Mouse (Mus musculus) CH12.LX (cell line): Measurements from ENCODE around the gene Itpr1. TPM values are rescaled to one million over a fixed set of nuclear protein-coding genes. Genes with fewer than 3 reads are reported as not detected.

Experiments used
- DNase-seq: peaks from one replicate; pipeline ENCODE4 v3.0.0-alpha.2; 2013; ENCODE audit errors: extremely low read depth
- H3K27ac ChIP-seq: 2 replicates; pipeline ENCODE4 v1.5.1; 2012; ENCODE audit warnings: low read depth, mild to moderate bottlenecking, control low read depth, moderate library complexity; ENCODE audit not compliant: insufficient read depth
- H3K27me3 ChIP-seq: replicated peaks from 2 replicates; pipeline ENCODE3; 2012; ENCODE audit warnings: inconsistent platforms
- H3K36me3 ChIP-seq, 2 experiments: replicated peaks in 1 of 2; 2 replicates each; pipeline versions ENCODE3 to v1.6.1; 2012; ENCODE audit warnings: inconsistent platforms in 1 of 2, low read length in 1 of 2, mild to moderate bottlenecking in 1 of 2, mixed read lengths in 1 of 2, moderate library complexity in 1 of 2; ENCODE audit not compliant: control insufficient read depth in 1 of 2, insufficient read depth in 1 of 2
- H3K4me1 ChIP-seq, 2 experiments: 2 replicates each; pipeline ENCODE4 v1.6.1; 2012; ENCODE audit warnings: inconsistent platforms in 1 of 2, moderate library complexity in 1 of 2; ENCODE audit not compliant: insufficient read depth in 2 of 2, control insufficient read depth in 1 of 2
- H3K4me2 ChIP-seq: 2 replicates; pipeline ENCODE4 v1.6.1; 2012; ENCODE audit warnings: low read depth, mild to moderate bottlenecking, control low read depth; ENCODE audit not compliant: poor library complexity, insufficient read depth, severe bottlenecking
- H3K4me3 ChIP-seq, 3 experiments: fragments of 150-350 bp in 1 of 3; sonication (generic) in 1 of 3; replicated peaks in 1 of 3; 2 replicates each; pipeline versions ENCODE3 to v1.5.1; 2011 to 2012; ENCODE audit warnings: low read depth in 2 of 3, low read length in 2 of 3, mild to moderate bottlenecking in 2 of 3, moderate library complexity in 2 of 3, control low read depth in 1 of 3, improper control_type of control experiment in 1 of 3, inconsistent platforms in 1 of 3, mixed read lengths in 1 of 3; ENCODE audit not compliant: poor library complexity in 1 of 3
- H3K79me2 ChIP-seq: replicated peaks from 2 replicates; pipeline ENCODE4 v1.6.1; 2012; ENCODE audit warnings: mild to moderate bottlenecking, moderate library complexity; ENCODE audit not compliant: control insufficient read depth, poor library complexity, insufficient read depth, severe bottlenecking; ENCODE audit errors: extremely low read depth
- H3K9ac ChIP-seq: 2 replicates; pipeline ENCODE4 v1.6.1; 2012; ENCODE audit warnings: low read depth, mild to moderate bottlenecking, control low read depth, moderate library complexity; ENCODE audit not compliant: insufficient read depth
- H3K9me3 ChIP-seq: replicated peaks from 2 replicates; pipeline ENCODE3; 2012; ENCODE audit warnings: low read length, inconsistent platforms, mixed read lengths
- BHLHE40 ChIP-seq: IDR thresholded peaks from 2 replicates; pipeline ENCODE4 v1.6.1; 2011; ENCODE audit warnings: mild to moderate bottlenecking, low read depth, low read length, improper control_type of control experiment
- CHD1 ChIP-seq: IDR thresholded peaks from 2 replicates; pipeline ENCODE4 v1.6.1; 2012; ENCODE audit warnings: low read depth, low read length, improper control_type of control experiment, inconsistent platforms
- CTCF ChIP-seq, 2 experiments: IDR thresholded peaks in 1 of 2; conservative IDR thresholded peaks in 1 of 2; 2 replicates each; pipeline ENCODE4 v1.5.1; 2011 to 2012; ENCODE audit warnings: low read depth in 2 of 2, low read length in 2 of 2, improper control_type of control experiment in 1 of 2, inconsistent platforms in 1 of 2, mild to moderate bottlenecking in 1 of 2, moderate library complexity in 1 of 2
- E2F4 ChIP-seq: IDR thresholded peaks from 2 replicates; pipeline ENCODE4 v1.6.1; 2011; ENCODE audit warnings: low read depth, low read length, improper control_type of control experiment; ENCODE audit not compliant: insufficient replicate concordance
- ELF1 ChIP-seq: IDR thresholded peaks from 2 replicates; pipeline ENCODE4 v1.6.1; 2014; ENCODE audit warnings: low read depth, mild to moderate bottlenecking, inconsistent platforms, low read length, improper control_type of control experiment
- EP300 ChIP-seq: IDR thresholded peaks from 2 replicates; pipeline ENCODE4 v1.6.1; 2011; ENCODE audit warnings: low read length, improper control_type of control experiment
- ETS1 ChIP-seq: conservative IDR thresholded peaks from 2 replicates; pipeline ENCODE4 v1.6.1; 2012; ENCODE audit warnings: low read depth, mild to moderate bottlenecking, inconsistent platforms, low read length, improper control_type of control experiment, moderate library complexity
- GABPA ChIP-seq: IDR thresholded peaks from 2 replicates; pipeline ENCODE4 v1.6.1; 2012; ENCODE audit warnings: low read depth, low read length, improper control_type of control experiment, inconsistent platforms; ENCODE audit not compliant: insufficient replicate concordance
- HCFC1 ChIP-seq: IDR thresholded peaks from 2 replicates; pipeline ENCODE4 v1.6.1; 2012; ENCODE audit warnings: low read depth, mild to moderate bottlenecking, inconsistent platforms, low read length, improper control_type of control experiment
- JUN ChIP-seq: IDR thresholded peaks from 2 replicates; pipeline ENCODE4 v1.6.1; 2011; ENCODE audit warnings: low read depth, mild to moderate bottlenecking, low read length, improper control_type of control experiment, moderate library complexity; ENCODE audit not compliant: insufficient read depth
- JUND ChIP-seq: conservative IDR thresholded peaks from 2 replicates; pipeline ENCODE4 v1.6.1; 2011; ENCODE audit warnings: low read depth, low read length, improper control_type of control experiment
- KAT2A ChIP-seq: IDR thresholded peaks from 2 replicates; pipeline ENCODE4 v1.6.1; 2012; ENCODE audit warnings: low read length, improper control_type of control experiment, inconsistent platforms; ENCODE audit not compliant: insufficient replicate concordance
- MAX ChIP-seq: IDR thresholded peaks from 2 replicates; pipeline ENCODE4 v1.6.1; 2011; ENCODE audit warnings: low read length, improper control_type of control experiment
- MEF2A ChIP-seq: IDR thresholded peaks from 2 replicates; pipeline ENCODE4 v1.6.1; 2014; ENCODE audit warnings: low read depth, mild to moderate bottlenecking, inconsistent platforms, low read length, improper control_type of control experiment, borderline replicate concordance
- MYC ChIP-seq: IDR thresholded peaks from 2 replicates; pipeline ENCODE4 v1.6.1; 2011; ENCODE audit warnings: low read depth, mild to moderate bottlenecking, improper control_type of control experiment, low read length
- SIN3A ChIP-seq: IDR thresholded peaks from 2 replicates; pipeline ENCODE4 v1.6.1; 2012; ENCODE audit warnings: low read length, improper control_type of control experiment, inconsistent platforms
- SMC3 ChIP-seq: IDR thresholded peaks from 2 replicates; pipeline ENCODE4 v1.6.1; 2011; ENCODE audit warnings: low read depth, low read length, improper control_type of control experiment
- TBP ChIP-seq: conservative IDR thresholded peaks from 2 replicates; pipeline ENCODE4 v1.6.1; 2011; ENCODE audit warnings: low read depth, low read length, improper control_type of control experiment
- TCF12 ChIP-seq: IDR thresholded peaks from 2 replicates; pipeline ENCODE4 v1.6.1; 2014; ENCODE audit warnings: low read depth, mild to moderate bottlenecking, inconsistent platforms, low read length, improper control_type of control experiment
- UBTF ChIP-seq: IDR thresholded peaks from 2 replicates; pipeline ENCODE4 v1.6.1; 2012; ENCODE audit warnings: low read depth, mild to moderate bottlenecking, inconsistent platforms, low read length, improper control_type of control experiment, moderate library complexity
- USF1 ChIP-seq: IDR thresholded peaks from 2 replicates; pipeline ENCODE4 v1.6.1; 2014; ENCODE audit warnings: low read depth, mild to moderate bottlenecking, inconsistent platforms, low read length, improper control_type of control experiment
- dilution Hi-C: fragments of 300-500 bp; cut with MboI; formaldehyde crosslinking; loops from 2 replicates; pipeline ENCODE4 v1.14.3; 2020; ENCODE audit warnings: low sequenced_read_pairs; ENCODE audit not compliant: extremely low pct_unique_long_range_greater_than_20kb, extremely low pct_ligation_motif_present
- in situ Hi-C: fragments of 300-500 bp; cut with MboI; formaldehyde crosslinking; loops from 3 replicates; pipeline ENCODE4 v1.14.3; 2019; ENCODE audit warnings: low sequenced_read_pairs, low pct_ligation_motif_present, low pct_unique_long_range_greater_than_20kb, mixed read lengths
- polyA plus RNA-seq: library from polyadenylated mRNA; unstranded; fragments of >175 nt; gene quantifications from 2 replicates; pipeline ENCODE4 v1.2.1, GENCODE M21; 2012; ENCODE audit warnings: low read depth; ENCODE audit not compliant: insufficient read length
- total RNA-seq, 2 experiments: library from RNA; depleted of rRNA; stranded (reverse); fragments of 300-350 nt in 1 of 2; fragments of >200 nt in 1 of 2; gene quantifications; 2 replicates each; pipeline ENCODE4 v1.2.3; 2012 to 2014

Gene Itpr1
- total and polyA plus RNA-seq, 3 experiments = 42.8 to 73.1 (median 53.4) TPM

DNA sequence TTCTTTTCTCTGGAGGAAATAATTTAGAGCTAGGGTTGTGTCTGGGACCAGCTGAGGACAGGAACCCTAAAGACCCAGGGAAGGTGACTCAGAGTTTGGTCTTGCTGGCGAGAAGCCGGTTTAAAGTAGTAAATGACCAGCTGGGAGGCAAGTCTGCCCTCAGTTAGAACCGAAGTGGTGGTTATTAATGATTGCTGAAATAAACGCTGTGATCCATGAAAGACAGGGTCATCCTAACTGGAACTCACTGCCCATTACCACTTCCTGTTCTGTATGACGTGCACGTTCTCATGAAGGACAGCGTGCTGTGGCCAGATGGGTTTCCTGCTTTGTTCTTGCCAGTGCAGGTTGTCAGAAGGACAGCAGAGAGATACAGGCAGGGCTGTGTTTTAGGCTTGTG lies 232.1 kb downstream of the Itpr1 start:
- TF ChIP-seq UBTF = no peak
- no peak for TF ChIP-seq SIN3A
- TF ChIP-seq TBP = no peak
- TF ChIP-seq KAT2A = no peak
- no peak for TF ChIP-seq MYC
- TF ChIP-seq TCF12 = no peak
- no peak for TF ChIP-seq EP300
- in situ Hi-C loops (no loop called here), dilution Hi-C loops (no loop called here)
- H3K4me2 ChIP-seq = no peak overlapping the region
- H3K79me2 ChIP-seq = no peaks in the 10 kb centered on the region
- H3K36me3 ChIP-seq = peaks cover 20 to 91% of the 10 kb centered on the region in 2 experiments
- H3K4me3 ChIP-seq = no peak overlapping the region
- H3K27ac ChIP-seq = no peak overlapping the region
- no peak overlapping the region for H3K9ac ChIP-seq
- no peak for DNase-seq
- no peaks in the 10 kb centered on the region for H3K27me3 ChIP-seq
- peaks cover 2 to 24% of the 10 kb centered on the region in 2 experiments for H3K4me1 ChIP-seq
- H3K9me3 ChIP-seq = peaks cover 8% of the 10 kb centered on the region

- dilution Hi-C loops = no loop called here
- DNase-seq = no peak
- no peak overlapping the region for H3K4me3 ChIP-seq
- H3K27ac ChIP-seq = no peak overlapping the region
- no peaks in the 10 kb centered on the region for H3K79me2 ChIP-seq
- H3K9me3 ChIP-seq = no peaks in the 10 kb centered on the region
- TF ChIP-seq MAX (no peak), SIN3A (no peak), MEF2A (no peak), HCFC1 (no peak), UBTF (no peak), USF1 (no peak), GABPA (no peak), CHD1 (no peak), EP300 (no peak), BHLHE40 (no peak), JUND (no peak), CTCF (conservative IDR thresholded peaks at IDR 0.05 in 1 of 2, IDR thresholded peaks at IDR 0.05 in 1 of 2; ENCODE audit: low read depth in 2 of 2, low read length in 2 of 2) (no peak), ELF1 (no peak), MYC (no peak), TCF12 (no peak), ETS1 (no peak), JUN (no peak), E2F4 (no peak), SMC3 (no peak)
- TF ChIP-seq, all 38 proteins: peak for 0
- no peak overlapping the region for H3K4me2 ChIP-seq
- in situ Hi-C loops = no loop called here
- H3K27me3 ChIP-seq = no peaks in the 10 kb centered on the region
- peaks cover 2 to 24% of the 10 kb centered on the region in 2 experiments for H3K4me1 ChIP-seq
- no peak overlapping the region for H3K9ac ChIP-seq
- H3K36me3 ChIP-seq = peaks cover 17 to 93% of the 10 kb centered on the region in 2 experiments
These were observed 233.9 kb downstream of the Itpr1 start for GRCm38 (mm10) chr6:108446766-108447165.
